Mouse (Mus musculus) hindbrain, embryonic 14.5 days (tissue): ENCODE measurements at regions not wholly inside any gene's neighbourhood (a gene's known extent, or its start where the extent isn't known, plus 50 kb on each side); places are given as distances from the start of the nearest gene placed in this dataset.

Experiments
- ATAC-seq: fragments of 200-750 bp; cut with Nextera tagmentation; 2 replicates; pipeline ENCODE4 v1.8.0; 2017; ENCODE audit warnings: moderate number of reproducible peaks, mild to moderate bottlenecking, moderate TSS enrichment, moderate library complexity; ENCODE audit not compliant: low FRiP score
- DNase-seq: peaks from one replicate; pipeline ENCODE4 v3.0.0-alpha.2; 2015; ENCODE audit warnings: low spot score
- H3K27ac ChIP-seq: fragments of 300-500 bp; sonication (generic); 2 replicates; pipeline ENCODE4 v1.5.1; 2014; ENCODE audit warnings: mild to moderate bottlenecking, moderate library complexity
- H3K27me3 ChIP-seq: fragments of 300-500 bp; sonication (generic); 2 replicates; pipeline ENCODE4 v1.6.1; 2014; ENCODE audit warnings: mild to moderate bottlenecking, low read length, mixed read lengths; ENCODE audit not compliant: control insufficient read depth, insufficient read depth
- H3K36me3 ChIP-seq: fragments of 300-500 bp; sonication (generic); replicated peaks from 2 replicates; pipeline ENCODE4 v1.6.1; 2014; ENCODE audit not compliant: control insufficient read depth, insufficient read depth
- H3K4me1 ChIP-seq: fragments of 300-500 bp; sonication (generic); replicated peaks from 2 replicates; pipeline ENCODE4 v1.6.1; 2014; ENCODE audit warnings: antibody characterized with exemption, low read length, mixed read lengths; ENCODE audit not compliant: control insufficient read depth, insufficient read depth
- H3K4me2 ChIP-seq: fragments of 300-500 bp; sonication (generic); replicated peaks from 2 replicates; pipeline ENCODE4 v1.6.1; 2014; ENCODE audit warnings: mild to moderate bottlenecking, moderate library complexity
- H3K4me3 ChIP-seq: fragments of 300-500 bp; sonication (generic); replicated peaks from 2 replicates; pipeline ENCODE4 v1.5.1; 2014; ENCODE audit warnings: mild to moderate bottlenecking, low read length
- H3K9ac ChIP-seq: fragments of 300-500 bp; sonication (generic); 2 replicates; pipeline ENCODE4 v1.6.1; 2014
- H3K9me3 ChIP-seq: fragments of 300-500 bp; sonication (generic); 2 replicates; pipeline ENCODE4 v1.6.1; 2016; ENCODE audit warnings: low read length; ENCODE audit not compliant: control insufficient read depth
- WGBS: fragments of 180-500 bp; shearing (Covaris S2); extraction: QIAGEN DNeasy Blood & Tissue Kit; methylation state at CpG from one replicate; pipeline ENCODE4 v1.1.7; 2014; 5-methylcytosine and 5-hydroxymethylcytosine counted together

DNA sequence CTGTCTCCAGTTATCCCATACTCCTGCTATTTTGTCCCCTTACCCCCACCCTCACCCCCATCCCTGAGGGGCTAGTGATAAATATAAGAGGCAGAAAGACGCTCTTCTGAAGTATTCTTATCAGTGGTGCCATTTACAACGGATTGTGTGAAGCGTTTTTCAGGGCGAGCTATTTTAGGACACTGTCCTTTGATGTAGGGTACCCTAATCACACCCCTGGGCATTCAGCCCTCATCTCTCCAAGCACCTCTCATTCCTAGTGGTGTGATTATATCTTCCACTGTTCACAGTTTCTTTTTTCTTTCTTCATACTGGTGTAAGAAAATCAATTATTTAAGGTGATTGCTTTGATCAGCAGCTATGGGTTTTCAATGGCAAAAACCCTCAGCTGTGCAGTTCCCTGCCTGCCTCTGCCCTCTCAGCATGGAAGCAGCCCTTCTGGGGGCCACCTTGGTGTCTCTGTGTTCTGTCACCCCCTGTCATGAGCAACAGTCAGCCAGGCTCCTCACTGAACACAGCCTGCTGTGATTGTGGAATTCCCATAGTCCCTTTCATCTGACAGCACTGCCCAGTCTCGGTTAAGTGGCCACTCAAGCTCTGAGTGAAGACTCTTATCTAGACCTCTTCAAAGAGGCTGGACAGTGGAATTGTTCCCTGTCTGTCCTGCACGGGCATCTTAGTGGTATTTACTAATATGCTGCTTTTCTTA lies 196.7 kb upstream of the Id2 start:
- no peaks in the 10 kb centered on the region for H3K27me3 ChIP-seq
- no peaks in the 10 kb centered on the region for H3K9me3 ChIP-seq
- no peak overlapping the region; the same call in 1 of the 2 replicates for H3K27ac ChIP-seq
- DNase-seq (no peak), ATAC-seq (no peak)
- H3K4me2 ChIP-seq: no peak overlapping the region
- H3K4me3 ChIP-seq: no peak overlapping the region
- 41% methylated on average over 6 of the region's 6 CpGs for WGBS
- peaks cover 6% of the 10 kb centered on the region for H3K4me1 ChIP-seq
- H3K36me3 ChIP-seq: no peaks in the 10 kb centered on the region
- H3K9ac ChIP-seq: no peak overlapping the region

DNA sequence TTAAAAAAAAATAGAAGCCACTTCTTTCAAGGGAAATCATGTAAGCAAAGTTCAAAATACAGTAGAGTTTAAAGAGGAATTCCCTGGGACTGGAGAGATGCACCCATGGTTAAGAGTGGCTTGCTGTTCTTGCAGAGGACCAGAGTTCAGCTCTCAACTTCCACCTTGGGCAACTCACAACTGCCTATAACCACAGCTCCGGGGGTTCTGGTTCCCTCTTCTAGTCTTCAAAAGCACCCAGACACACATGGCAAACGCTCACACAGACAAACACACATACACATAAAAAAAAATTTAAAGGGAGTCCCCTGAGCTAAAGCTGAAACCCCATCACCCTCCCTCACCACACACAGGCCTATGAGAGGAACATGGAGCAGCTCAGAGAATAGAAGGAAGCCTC lies 192.4 kb upstream of the Id2 start:
- Histone ChIP-seq H3K4me1 (peaks cover 6% of the 10 kb centered on the region), H3K36me3 (no peaks in the 10 kb centered on the region), H3K4me2 (no peak overlapping the region), H3K9ac (no peak overlapping the region), H3K4me3 (no peak overlapping the region), H3K9me3 (no peaks in the 10 kb centered on the region), H3K27ac (no peak overlapping the region), H3K27me3 (no peaks in the 10 kb centered on the region)
- no peak for ATAC-seq
- DNase-seq: no peak
- WGBS: 95% methylated on average over 2 of the region's 2 CpGs

DNA sequence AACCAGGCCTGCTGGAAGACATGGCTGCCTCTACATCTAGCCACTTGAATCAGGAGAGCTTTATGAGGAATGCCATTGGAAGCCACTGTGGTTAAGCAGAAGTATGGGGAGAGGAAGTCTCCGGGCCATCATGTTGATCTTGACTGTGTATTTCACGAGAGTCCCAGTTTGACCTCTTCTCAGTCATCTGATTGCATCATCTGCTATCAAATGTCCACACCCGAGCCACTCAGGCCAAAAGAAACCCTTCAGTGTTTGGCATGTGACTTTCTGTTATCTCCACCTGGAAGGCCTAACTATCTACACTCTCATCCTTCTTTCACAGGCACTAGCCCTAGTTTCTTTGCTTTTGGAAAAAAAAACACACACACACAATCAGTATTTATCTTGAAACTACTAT lies 186.9 kb upstream of the Id2 start:
- DNase-seq (no peak), ATAC-seq (no peak)
- Histone ChIP-seq H3K9ac (no peak overlapping the region), H3K4me1 (no peaks in the 10 kb centered on the region), H3K36me3 (no peaks in the 10 kb centered on the region), H3K27me3 (no peaks in the 10 kb centered on the region), H3K4me3 (no peak overlapping the region), H3K9me3 (no peaks in the 10 kb centered on the region), H3K27ac (no peak overlapping the region), H3K4me2 (no peak overlapping the region)
- WGBS: 80% methylated on average over 3 of the region's 3 CpGs

DNA sequence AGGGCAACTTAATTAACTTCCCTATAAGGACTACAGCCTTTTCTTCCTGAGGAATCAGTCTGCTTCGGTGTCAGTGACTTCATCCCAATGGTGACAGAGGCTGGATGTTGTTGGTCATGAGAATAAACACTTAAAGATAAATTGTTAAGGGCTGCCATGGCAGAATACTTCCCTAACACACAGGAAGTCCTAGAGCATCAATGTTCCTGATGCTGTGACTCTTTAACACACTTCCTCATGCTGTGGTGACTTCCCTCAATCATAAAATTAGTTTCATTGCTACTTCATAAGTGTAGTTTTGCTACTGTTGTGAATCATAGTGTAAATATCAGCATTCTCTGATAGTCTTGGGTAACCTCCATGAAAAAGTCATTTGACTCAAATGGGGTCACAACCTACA lies 184.5 kb upstream of the Id2 start:
- Histone ChIP-seq H3K27ac (no peak overlapping the region), H3K9me3 (no peaks in the 10 kb centered on the region), H3K9ac (no peak overlapping the region), H3K4me2 (no peak overlapping the region), H3K36me3 (no peaks in the 10 kb centered on the region), H3K4me1 (no peaks in the 10 kb centered on the region), H3K27me3 (no peaks in the 10 kb centered on the region), H3K4me3 (no peak overlapping the region)
- 62% methylated on average over 1 of the region's 1 CpGs for WGBS
- DNase-seq (no peak), ATAC-seq (no peak)

DNA sequence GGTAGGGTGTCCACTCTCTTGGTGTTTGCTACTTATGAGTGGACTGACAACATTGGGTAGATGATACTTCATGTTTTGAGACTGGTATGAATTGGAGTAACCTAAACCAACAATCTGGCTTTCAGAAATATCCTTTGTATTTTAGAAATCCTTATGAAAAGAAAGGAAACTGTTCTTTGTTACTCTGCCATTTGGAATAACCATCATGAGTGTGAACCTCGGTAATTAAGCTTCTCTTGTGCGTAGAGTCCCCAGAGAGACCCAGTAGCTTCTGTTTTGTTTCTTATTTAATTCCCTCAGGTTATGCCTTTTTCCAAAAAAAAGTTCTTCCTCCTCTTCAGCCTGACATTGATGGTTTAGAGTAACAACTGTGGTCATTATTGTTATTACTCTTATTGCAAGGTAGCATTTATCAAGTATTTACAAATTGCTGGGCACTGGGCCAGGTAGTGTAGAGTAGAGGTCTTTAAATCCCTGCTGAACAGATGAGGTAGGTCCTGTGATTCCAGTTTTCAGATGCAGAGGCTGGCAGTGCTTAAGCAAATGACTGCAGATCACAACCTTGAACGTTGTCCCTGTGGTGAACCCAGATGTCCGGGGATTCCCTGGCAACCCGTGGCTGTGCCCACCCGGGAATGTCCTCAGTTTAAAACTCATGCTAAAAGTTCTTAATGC lies 176.8 kb upstream of the Id2 start:
- Histone ChIP-seq H3K27me3 (no peaks in the 10 kb centered on the region), H3K4me2 (no peak overlapping the region), H3K9ac (no peak overlapping the region), H3K27ac (no peak overlapping the region), H3K4me1 (0 out of 2 replicates have a peak, but pooled peaks cover 8% of the 10 kb centered on the region), H3K4me3 (no peak overlapping the region), H3K36me3 (no peaks in the 10 kb centered on the region), H3K9me3 (no peaks in the 10 kb centered on the region)
- WGBS: 68% methylated on average over 6 of the region's 6 CpGs
- DNase-seq (no peak), ATAC-seq (no peak)

DNA sequence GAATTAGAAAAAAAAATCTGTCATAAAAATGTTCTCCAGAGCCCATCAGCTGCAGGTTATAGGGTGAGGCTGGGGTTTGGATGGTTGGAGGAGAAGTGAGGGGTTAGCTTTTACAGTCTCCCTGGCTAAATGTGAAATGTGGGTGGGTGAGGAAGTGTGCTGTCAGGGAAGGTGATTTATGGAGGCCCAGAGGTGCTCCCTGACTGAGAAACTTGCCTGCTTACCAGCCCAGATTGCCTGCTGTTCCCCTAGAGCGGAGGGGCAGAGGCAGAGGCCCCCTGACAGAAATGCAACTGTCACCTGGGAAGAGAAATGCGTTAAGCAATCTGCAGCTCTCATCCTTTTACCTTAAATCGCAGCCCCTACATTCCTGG lies 175.8 kb upstream of the Id2 start:
- Histone ChIP-seq H3K4me1 (0 out of 2 replicates have a peak, but pooled peaks cover 8% of the 10 kb centered on the region), H3K4me2 (no peak overlapping the region)

DNA sequence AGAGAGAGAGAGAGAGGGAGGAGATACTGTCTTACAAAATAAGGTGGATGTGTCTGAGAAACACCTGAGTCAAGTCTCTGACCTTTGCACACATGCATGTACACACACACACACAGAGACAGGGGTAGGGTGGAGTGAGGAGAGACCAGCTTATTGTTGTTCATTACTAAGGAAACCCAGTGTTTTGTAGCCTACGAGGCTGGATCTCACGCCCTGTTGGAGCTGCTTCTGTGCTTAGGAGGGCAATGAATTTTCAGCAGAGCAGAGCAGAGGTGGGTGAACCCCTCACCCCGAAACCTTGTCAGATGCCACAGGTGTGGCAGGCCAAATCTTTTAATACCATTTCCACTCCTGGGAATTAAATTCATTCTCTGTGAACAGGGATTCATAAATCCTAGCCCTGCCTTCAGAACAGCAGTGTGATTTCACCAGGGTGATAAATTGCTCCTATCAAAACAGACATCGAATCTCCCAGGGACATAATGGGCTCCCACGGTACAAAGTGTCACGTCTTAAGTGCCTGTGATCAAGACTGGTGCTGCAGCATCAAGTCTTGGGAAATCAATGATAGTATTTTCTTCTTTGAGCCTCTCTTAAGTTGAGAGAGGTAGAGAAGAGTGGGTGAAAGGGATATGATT lies 175.3 kb upstream of the Id2 start:
- 27% methylated on average over 6 of the region's 6 CpGs for WGBS
- H3K4me3 ChIP-seq: no peak overlapping the region
- H3K27ac ChIP-seq: no peak overlapping the region
- 0 out of 2 replicates have a peak, but pooled peaks cover 8% of the 10 kb centered on the region for H3K4me1 ChIP-seq
- no peaks in the 10 kb centered on the region for H3K36me3 ChIP-seq
- no peaks in the 10 kb centered on the region for H3K9me3 ChIP-seq
- no peak for ATAC-seq
- DNase-seq: no peak
- no peaks in the 10 kb centered on the region for H3K27me3 ChIP-seq
- H3K9ac ChIP-seq: no peak overlapping the region
- H3K4me2 ChIP-seq: no peak overlapping the region

More for the DNA sequence above, 175.8 kb upstream of the Id2 start:
- DNase-seq (no peak), ATAC-seq (no peak)
- WGBS: 57% methylated on average over 3 of the region's 3 CpGs
- no peaks in the 10 kb centered on the region for H3K27me3 ChIP-seq
- no peaks in the 10 kb centered on the region for H3K36me3 ChIP-seq
- H3K9ac ChIP-seq: no peak overlapping the region
- no peak overlapping the region for H3K4me3 ChIP-seq
- H3K27ac ChIP-seq: no peak overlapping the region
- H3K9me3 ChIP-seq: no peaks in the 10 kb centered on the region

DNA sequence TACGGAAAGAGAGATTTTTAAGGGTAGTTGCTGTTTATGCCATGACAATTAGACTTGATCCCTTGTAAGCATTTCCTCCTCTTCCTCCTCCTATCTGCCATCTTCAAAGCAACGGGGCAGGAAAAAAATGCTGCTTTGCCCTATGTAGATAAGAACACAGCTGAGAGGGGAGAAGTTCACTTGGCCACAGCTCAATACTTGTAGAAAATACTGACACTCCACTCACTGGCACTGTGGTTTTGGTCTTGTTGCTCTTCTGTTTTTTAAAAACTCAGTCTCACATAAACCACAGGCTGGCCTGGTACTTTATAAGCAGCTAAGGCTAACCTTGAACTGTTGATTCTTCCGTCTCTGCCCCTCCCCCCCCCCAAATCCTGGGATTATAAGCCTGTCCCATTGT lies 172.9 kb upstream of the Id2 start:
- H3K4me1 ChIP-seq: 0 out of 2 replicates have a peak, but pooled peaks cover 8% of the 10 kb centered on the region
- H3K4me3 ChIP-seq: no peak overlapping the region
- H3K4me2 ChIP-seq: no peak overlapping the region
- WGBS: 82% methylated on average over 3 of the region's 3 CpGs
- H3K36me3 ChIP-seq: no peaks in the 10 kb centered on the region
- H3K9me3 ChIP-seq: no peaks in the 10 kb centered on the region
- no peaks in the 10 kb centered on the region for H3K27me3 ChIP-seq
- H3K27ac ChIP-seq: no peak overlapping the region
- ATAC-seq (no peak), DNase-seq (no peak)
- H3K9ac ChIP-seq: no peak overlapping the region
